Mouse (Mus musculus) midbrain, embryonic 12.5 days (tissue): ENCODE results near the gene Tmbim1. TPM values are rescaled to one million over a fixed set of nuclear protein-coding genes. Genes with fewer than 3 reads are reported as not detected.

Experiments
- ATAC-seq: fragments of 200-750 bp; cut with Nextera tagmentation; 2 replicates; pipeline ENCODE4 v1.8.0; 2017; ENCODE audit warnings: low read depth, moderate TSS enrichment, moderate library complexity; ENCODE audit not compliant: low FRiP score
- H3K27ac ChIP-seq: fragments of 300-500 bp; sonication (generic); replicated peaks from 2 replicates; pipeline ENCODE4 v1.5.1; 2016; ENCODE audit warnings: mild to moderate bottlenecking
- H3K27me3 ChIP-seq: fragments of 300-500 bp; sonication (generic); 2 replicates; pipeline ENCODE4 v1.6.1; 2016; ENCODE audit warnings: mild to moderate bottlenecking
- H3K36me3 ChIP-seq: fragments of 300-500 bp; sonication (generic); 2 replicates; pipeline ENCODE4 v1.6.1; 2016
- H3K4me1 ChIP-seq: fragments of 300-500 bp; sonication (generic); 2 replicates; pipeline ENCODE4 v1.6.1; 2016
- H3K4me2 ChIP-seq: fragments of 300-500 bp; sonication (generic); replicated peaks from 2 replicates; pipeline ENCODE4 v1.6.1; 2016; ENCODE audit warnings: mild to moderate bottlenecking, moderate library complexity
- H3K4me3 ChIP-seq: fragments of 300-500 bp; sonication (generic); 2 replicates; pipeline ENCODE4 v1.5.1; 2016; ENCODE audit warnings: mild to moderate bottlenecking
- H3K9ac ChIP-seq: fragments of 300-500 bp; sonication (generic); replicated peaks from 2 replicates; pipeline ENCODE4 v1.6.1; 2016; ENCODE audit warnings: mild to moderate bottlenecking, moderate library complexity
- H3K9me3 ChIP-seq: fragments of 300-500 bp; sonication (generic); 2 replicates; pipeline ENCODE4 v1.6.1; 2016; ENCODE audit warnings: mild to moderate bottlenecking
- WGBS: fragments of 180-500 bp; shearing (Covaris S2); methylation state at CpG from one replicate; pipeline ENCODE4 v1.1.7; 2016; 5-methylcytosine and 5-hydroxymethylcytosine counted together
- polyA plus RNA-seq: library from polyadenylated mRNA; unstranded; fragments of >200 nt; fragmentation: Nextera tagmentation; extraction: Ambion mirVana; gene quantifications from 2 replicates; pipeline ENCODE4 v1.2.1, GENCODE M21; 2016

Gene Tmbim1
- polyA plus RNA-seq, 1 experiment from 2014 or later = 9.8 TPM

- Histone ChIP-seq H3K9ac (no peak overlapping the region; the same call in 1 of the 2 replicates), H3K36me3 (peaks cover 46% of the 10 kb centered on the region), H3K4me3 (no peak overlapping the region), H3K4me2 (no peak overlapping the region), H3K27me3 (no peaks in the 10 kb centered on the region), H3K9me3 (no peaks in the 10 kb centered on the region), H3K4me1 (peaks cover 19% of the 10 kb centered on the region), H3K27ac (no peak overlapping the region)
- 92% methylated on average over 14 of the region's 14 CpGs for WGBS
- ATAC-seq = no peak
Observed at GRCm38 (mm10) chr1:74280591-74281325, 24.7 kb downstream of the Tmbim1 start.

DNA sequence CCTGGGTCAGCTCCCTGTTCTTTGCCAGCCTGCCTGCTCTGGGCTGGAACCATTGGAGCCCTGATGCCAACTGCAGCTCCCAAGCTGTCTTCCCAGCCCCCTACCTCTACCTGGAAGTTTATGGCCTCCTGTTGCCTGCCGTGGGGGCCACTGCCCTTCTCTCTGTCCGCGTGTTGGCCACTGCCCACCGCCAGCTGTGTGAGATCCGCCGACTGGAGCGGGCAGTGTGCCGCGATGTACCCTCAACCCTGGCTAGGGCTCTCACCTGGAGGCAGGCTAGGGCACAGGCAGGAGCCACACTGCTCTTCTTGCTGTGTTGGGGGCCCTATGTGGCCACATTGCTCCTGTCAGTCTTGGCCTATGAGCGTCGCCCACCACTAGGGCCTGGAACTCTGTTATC is 26.4 kb downstream of the Tmbim1 start:
- peaks cover 46% of the 10 kb centered on the region for H3K36me3 ChIP-seq
- H3K27me3 ChIP-seq = no peaks in the 10 kb centered on the region
- H3K9me3 ChIP-seq = no peaks in the 10 kb centered on the region
- WGBS = 94% methylated on average over 11 of the region's 11 CpGs
- H3K4me2 ChIP-seq = no peak overlapping the region
- no peak overlapping the region for H3K27ac ChIP-seq
- peaks cover 14% of the 10 kb centered on the region for H3K4me1 ChIP-seq
- no peak overlapping the region for H3K9ac ChIP-seq
- H3K4me3 ChIP-seq = no peak overlapping the region
- ATAC-seq = no peak

- WGBS = 91% methylated on average over 10 of the region's 10 CpGs
- no peak within 1 kb of the TSS for H3K4me3 ChIP-seq
Observed at GRCm38 (mm10) chr1:74278538-74278937, 26.9 kb downstream of the Tmbim1 start, which contains the start of gene Gpbar1. TSS of gene Gpbar1 (plus strand) at chr1:74278550.

GRCm38 (mm10) chr1:74277883-74278537 is 27.4 kb downstream of the Tmbim1 start:
- Histone ChIP-seq H3K9ac (no peak overlapping the region), H3K27ac (no peak overlapping the region), H3K27me3 (no peaks in the 10 kb centered on the region), H3K9me3 (no peaks in the 10 kb centered on the region), H3K4me1 (peaks cover 4% of the 10 kb centered on the region; the same call in 1 of the 2 replicates), H3K4me3 (no peak overlapping the region), H3K36me3 (peaks cover 43% of the 10 kb centered on the region), H3K4me2 (no peak overlapping the region)
- 60% methylated on average over 8 of the region's 8 CpGs for WGBS
- ATAC-seq = no peak

More at GRCm38 (mm10) chr1:74278538-74278937, 26.9 kb downstream of the Tmbim1 start, which contains the start of gene Gpbar1:
- ATAC-seq = no peak
- H3K4me1 ChIP-seq = peaks cover 9% of the 10 kb centered on the region
- H3K9ac ChIP-seq = no peak within 1 kb of the TSS
- no peaks in the 10 kb centered on the region for H3K27me3 ChIP-seq
- H3K9me3 ChIP-seq = no peaks in the 10 kb centered on the region
- H3K27ac ChIP-seq = no peak within 1 kb of the TSS
- no peak within 1 kb of the TSS for H3K4me2 ChIP-seq
- H3K36me3 ChIP-seq = peaks cover 46% of the 10 kb centered on the region

GRCm38 (mm10) chr1:74277041-74277440 is 28.4 kb downstream of the Tmbim1 start:
- H3K9ac ChIP-seq = no peak overlapping the region
- H3K9me3 ChIP-seq = no peaks in the 10 kb centered on the region
- H3K4me3 ChIP-seq = no peak overlapping the region
- H3K4me1 ChIP-seq = no peaks in the 10 kb centered on the region
- no peak overlapping the region for H3K4me2 ChIP-seq
- H3K36me3 ChIP-seq = peaks cover 34% of the 10 kb centered on the region
- H3K27me3 ChIP-seq = no peaks in the 10 kb centered on the region
- ATAC-seq = no peak
- H3K27ac ChIP-seq = no peak overlapping the region
- 75% methylated on average over 6 of the region's 6 CpGs for WGBS

DNA sequence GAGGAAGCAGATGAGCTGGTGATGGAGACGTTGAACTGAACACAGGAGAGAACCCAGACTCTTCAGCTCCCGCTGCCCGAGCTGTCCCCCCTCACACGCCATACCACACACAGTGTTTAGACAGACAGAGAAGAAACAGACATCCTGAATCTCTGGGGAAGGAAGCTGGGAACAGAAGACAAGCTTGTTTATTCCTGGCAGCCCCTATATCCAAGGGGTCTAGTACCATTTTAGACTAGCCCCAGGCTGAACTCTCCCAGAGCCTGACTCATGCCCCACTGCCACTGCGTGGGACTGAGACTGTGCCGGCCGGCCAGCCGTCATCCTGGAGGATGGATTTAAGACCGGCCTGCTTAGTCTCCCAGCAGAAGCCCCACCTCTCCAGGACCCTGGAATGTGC is 30.4 kb downstream of the Tmbim1 start:
- ATAC-seq = no peak
- H3K9me3 ChIP-seq = no peaks in the 10 kb centered on the region

GRCm38 (mm10) chr1:74271659-74272058 is 33.8 kb downstream of the Tmbim1 start:
- peaks cover 25% of the 10 kb centered on the region for H3K36me3 ChIP-seq
- no peak overlapping the region for H3K9ac ChIP-seq
- WGBS = 86% methylated on average over 4 of the region's 4 CpGs
- no peak overlapping the region for H3K4me3 ChIP-seq
- no peaks in the 10 kb centered on the region for H3K9me3 ChIP-seq
- ATAC-seq = no peak
- H3K4me2 ChIP-seq = no peak overlapping the region
- no peaks in the 10 kb centered on the region for H3K4me1 ChIP-seq
- no peaks in the 10 kb centered on the region for H3K27me3 ChIP-seq
- H3K27ac ChIP-seq = no peak overlapping the region

More for the DNA sequence above, 30.4 kb downstream of the Tmbim1 start:
- Histone ChIP-seq H3K27me3 (no peaks in the 10 kb centered on the region), H3K4me3 (no peak overlapping the region), H3K27ac (no peak overlapping the region), H3K4me2 (no peak overlapping the region), H3K36me3 (peaks cover 13% of the 10 kb centered on the region), H3K9ac (no peak overlapping the region), H3K4me1 (no peaks in the 10 kb centered on the region)
- 61% methylated on average over 9 of the region's 9 CpGs for WGBS

DNA sequence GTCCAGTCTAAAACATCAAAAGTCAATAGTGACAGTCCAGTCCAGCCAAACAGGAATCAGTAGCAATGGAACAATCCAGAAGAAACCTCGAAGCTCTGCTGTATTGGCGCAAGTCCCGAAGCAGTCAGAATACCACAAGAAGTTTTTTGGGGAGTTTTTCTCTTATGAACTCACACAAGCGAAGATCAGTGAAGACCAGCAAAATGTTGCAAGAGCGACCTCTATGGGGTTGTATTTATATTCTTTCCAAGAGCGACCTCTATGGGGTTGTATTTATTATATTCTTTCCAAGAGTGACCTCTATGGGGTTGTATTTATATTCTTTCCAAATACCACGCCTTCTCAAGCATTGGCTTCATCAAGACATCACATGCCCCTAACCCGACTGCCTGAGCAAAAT is 36.7 kb downstream of the Tmbim1 start:
- Histone ChIP-seq H3K4me1 (no peaks in the 10 kb centered on the region), H3K27me3 (no peaks in the 10 kb centered on the region), H3K9ac (no peak overlapping the region), H3K36me3 (peaks cover 54% of the 10 kb centered on the region), H3K9me3 (no peaks in the 10 kb centered on the region), H3K4me3 (no peak overlapping the region), H3K4me2 (no peak overlapping the region), H3K27ac (no peak overlapping the region)
- 87% methylated on average over 8 of the region's 8 CpGs for WGBS
- ATAC-seq = no peak

GRCm38 (mm10) chr1:74262510-74262909 is 42.9 kb downstream of the Tmbim1 start:
- WGBS = 95% methylated on average over 6 of the region's 6 CpGs
- H3K36me3 ChIP-seq = peaks cover 80% of the 10 kb centered on the region

GRCm38 (mm10) chr1:74256782-74257181 is 48.6 kb downstream of the Tmbim1 start:
- whole genome bisulfite sequencing = 78% methylated on average over 4 of the region's 4 CpGs
- H3K36me3 ChIP-seq = peaks cover 74% of the 10 kb centered on the region
- no peaks in the 10 kb centered on the region for H3K9me3 ChIP-seq

More at GRCm38 (mm10) chr1:74262510-74262909, 42.9 kb downstream of the Tmbim1 start:
- Histone ChIP-seq H3K27me3 (no peaks in the 10 kb centered on the region), H3K9ac (no peak overlapping the region), H3K4me1 (no peaks in the 10 kb centered on the region), H3K4me2 (no peak overlapping the region), H3K9me3 (no peaks in the 10 kb centered on the region), H3K4me3 (no peak overlapping the region), H3K27ac (no peak overlapping the region)
- ATAC-seq = no peak

GRCm38 (mm10) chr1:74255704-74256345 is 49.6 kb downstream of the Tmbim1 start:
- H3K27ac ChIP-seq = no peak overlapping the region
- ATAC-seq = no peak
- no peaks in the 10 kb centered on the region for H3K9me3 ChIP-seq
- no peaks in the 10 kb centered on the region for H3K27me3 ChIP-seq
- 93% methylated on average over 8 of the region's 8 CpGs for WGBS
- H3K9ac ChIP-seq = no peak overlapping the region
- no peaks in the 10 kb centered on the region for H3K4me1 ChIP-seq
- H3K36me3 ChIP-seq = peaks cover 81% of the 10 kb centered on the region
- no peak overlapping the region for H3K4me3 ChIP-seq
- H3K4me2 ChIP-seq = no peak overlapping the region

More at GRCm38 (mm10) chr1:74256782-74257181, 48.6 kb downstream of the Tmbim1 start:
- H3K27ac ChIP-seq = no peak overlapping the region
- no peaks in the 10 kb centered on the region for H3K4me1 ChIP-seq
- no peak overlapping the region for H3K4me2 ChIP-seq
- no peak for ATAC-seq
- no peaks in the 10 kb centered on the region for H3K27me3 ChIP-seq
- no peak overlapping the region for H3K4me3 ChIP-seq
- no peak overlapping the region for H3K9ac ChIP-seq

DNA sequence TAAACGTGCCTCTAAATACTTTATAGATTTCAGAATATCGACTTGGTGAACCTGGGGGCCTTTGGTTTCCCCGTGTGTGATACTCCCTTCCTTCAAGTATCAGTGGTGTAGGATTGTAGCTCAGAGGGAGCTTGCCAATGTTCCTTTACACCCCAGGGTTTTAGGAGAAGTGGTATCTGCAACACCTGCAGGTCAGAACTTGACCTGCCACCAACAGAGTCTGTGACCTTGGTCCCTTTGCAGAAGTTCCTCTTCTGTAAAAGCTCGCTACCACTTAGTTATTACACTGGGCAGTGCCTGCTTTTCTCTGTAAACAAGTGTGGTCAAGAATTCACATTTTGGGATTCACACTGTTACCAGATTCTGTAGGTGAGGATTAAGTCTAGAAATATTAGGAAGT is 55.3 kb downstream of the Tmbim1 start:
- 95% methylated on average over 4 of the region's 4 CpGs for WGBS
- Histone ChIP-seq H3K4me1 (peaks cover 2% of the 10 kb centered on the region; the same call in 1 of the 2 replicates), H3K9ac (no peak overlapping the region), H3K27me3 (no peaks in the 10 kb centered on the region), H3K9me3 (no peaks in the 10 kb centered on the region), H3K36me3 (peaks cover 68% of the 10 kb centered on the region), H3K27ac (no peak overlapping the region), H3K4me3 (no peak overlapping the region), H3K4me2 (no peak overlapping the region)
- ATAC-seq = no peak
